Mouse (Mus musculus): Measurements from ENCODE around the gene Sypl. TPM values are rescaled to one million over a fixed set of nuclear protein-coding genes. Genes with fewer than 3 reads are reported as not detected.

The Sypl gene
- polyA plus RNA-seq, 2 experiments from 2014 or later, result 69.7 to 85.3 TPM

GRCm38 (mm10) chr12:32943951-32944350, 9.7 kb upstream of the Sypl start:
- no peak for ATAC-seq

GRCm38 (mm10) chr12:32944884-32945454, 8.7 kb upstream of the Sypl start:
- no peak for ATAC-seq

- ATAC-seq, result no peak
These were observed 7.3 kb upstream of the Sypl start for GRCm38 (mm10) chr12:32946376-32946775.

- ATAC-seq, result peak; percentile 15
These were observed 1.3 kb upstream of the Sypl start for GRCm38 (mm10) chr12:32952416-32952815.

- no peak for ATAC-seq
These were observed 625 bp upstream of the Sypl start for GRCm38 (mm10) chr12:32953066-32953465.

GRCm38 (mm10) chr12:32954216-32955021, 728 bp downstream of the Sypl start:
- ATAC-seq, result peak; percentile 74

- no peak for ATAC-seq
These were observed 1.3 kb downstream of the Sypl start for GRCm38 (mm10) chr12:32955037-32955436.

GRCm38 (mm10) chr12:32957211-32957610, 3.5 kb downstream of the Sypl start:
- ATAC-seq, result no peak

GRCm38 (mm10) chr12:32962132-32962531, 8.4 kb downstream of the Sypl start:
- no peak for ATAC-seq

- no peak for ATAC-seq
These were observed 10.2 kb downstream of the Sypl start for GRCm38 (mm10) chr12:32963858-32964257.

- ATAC-seq, result no peak
These were observed 18.6 kb downstream of the Sypl start for GRCm38 (mm10) chr12:32972287-32972686.

GRCm38 (mm10) chr12:32974893-32975292, 21.2 kb downstream of the Sypl start:
- no peak for ATAC-seq

- no peak for ATAC-seq
These were observed 21.8 kb downstream of the Sypl start for GRCm38 (mm10) chr12:32975501-32975900.

GRCm38 (mm10) chr12:32982631-32983030, 28.9 kb downstream of the Sypl start:
- no peak for ATAC-seq

- ATAC-seq, result no peak
These were observed 29.4 kb downstream of the Sypl start for GRCm38 (mm10) chr12:32983081-32983480.

- no peak for ATAC-seq
These were observed 32.6 kb downstream of the Sypl start for GRCm38 (mm10) chr12:32986284-32986683.

GRCm38 (mm10) chr12:32989731-32990130, 36.0 kb downstream of the Sypl start:
- ATAC-seq, result no peak

GRCm38 (mm10) chr12:32994081-32994480, 40.4 kb downstream of the Sypl start:
- no peak for ATAC-seq

GRCm38 (mm10) chr12:32995081-32995834, 41.6 kb downstream of the Sypl start:
- no peak for ATAC-seq

- peak; percentile 42 for ATAC-seq
These were observed 45.1 kb downstream of the Sypl start for GRCm38 (mm10) chr12:32998766-32999165.

- peak; percentile 72 for ATAC-seq
These were observed 46.1 kb downstream of the Sypl start for GRCm38 (mm10) chr12:32999778-33000177.

GRCm38 (mm10) chr12:33000402-33000801, 46.7 kb downstream of the Sypl start:
- ATAC-seq, result no peak

GRCm38 (mm10) chr12:33003339-33003965, 49.8 kb downstream of the Sypl start:
- ATAC-seq, result no peak

Data from CD4-positive, CD25-positive, alpha-beta regulatory T cell, adult 4 months (primary cell).